Mouse (Mus musculus) forelimb bud, embryonic 11.5 days (tissue): ENCODE data around the gene 4931400O07Rik.

Experiments used
- DNase-seq: peaks from one replicate; pipeline ENCODE4 v3.0.0-alpha.2; 2012; ENCODE audit warnings: low read depth, low spot score

Gene 4931400O07Rik

GRCm38 (mm10) chrX:62467691-62468090, at the start of gene 4931400O07Rik:
Gene 4931400O07Rik, plus strand, starts transcription at chrX:62467991.
- DNase-seq = no peak
